Mouse (Mus musculus) forebrain, embryonic 15.5 days (tissue): ENCODE results near the gene Scimp. TPM values are rescaled to one million over a fixed set of nuclear protein-coding genes. Genes with fewer than 3 reads are reported as not detected.

Source experiments
- ATAC-seq: fragments of 200-750 bp; cut with Nextera tagmentation; replicated peaks from 2 replicates; pipeline ENCODE4 v1.8.0; 2017; ENCODE audit warnings: mild to moderate bottlenecking, moderate TSS enrichment, moderate library complexity
- H3K27ac ChIP-seq: fragments of 300-500 bp; sonication (generic); replicated peaks from 2 replicates; pipeline ENCODE4 v1.5.1; 2015; ENCODE audit warnings: mild to moderate bottlenecking, inconsistent platforms
- H3K27me3 ChIP-seq: fragments of 300-500 bp; sonication (generic); 2 replicates; pipeline ENCODE4 v1.6.1; 2015; ENCODE audit warnings: inconsistent platforms
- H3K36me3 ChIP-seq: fragments of 300-500 bp; sonication (generic); 2 replicates; pipeline ENCODE4 v1.6.1; 2015; ENCODE audit warnings: mild to moderate bottlenecking, inconsistent platforms
- H3K4me1 ChIP-seq: fragments of 300-500 bp; sonication (generic); 2 replicates; pipeline ENCODE4 v1.6.1; 2015; ENCODE audit warnings: inconsistent platforms
- H3K4me2 ChIP-seq: fragments of 300-500 bp; sonication (generic); replicated peaks from 2 replicates; pipeline ENCODE4 v1.6.1; 2015; ENCODE audit warnings: mild to moderate bottlenecking, inconsistent platforms
- H3K4me3 ChIP-seq: fragments of 300-500 bp; sonication (generic); 2 replicates; pipeline ENCODE4 v1.5.1; 2015; ENCODE audit warnings: mild to moderate bottlenecking, inconsistent platforms
- H3K9ac ChIP-seq: fragments of 300-500 bp; sonication (generic); replicated peaks from 2 replicates; pipeline ENCODE4 v1.6.1; 2015; ENCODE audit warnings: mild to moderate bottlenecking, inconsistent platforms
- H3K9me3 ChIP-seq: fragments of 300-500 bp; sonication (generic); 2 replicates; pipeline ENCODE4 v1.6.1; 2016; ENCODE audit warnings: inconsistent platforms
- WGBS: fragments of 180-500 bp; shearing (Covaris S2); methylation state at CpG from one replicate; pipeline ENCODE4 v1.1.7; 2015; ENCODE audit warnings: mixed read lengths; 5-methylcytosine and 5-hydroxymethylcytosine counted together
- polyA plus RNA-seq: library from polyadenylated mRNA; unstranded; fragments of >200 nt; fragmentation: Nextera tagmentation; extraction: Ambion mirVana; gene quantifications from 2 replicates; pipeline ENCODE4 v1.2.1, GENCODE M21; 2015

Gene Scimp
- polyA plus RNA-seq, 1 experiment from 2014 or later, result not detected

DNA sequence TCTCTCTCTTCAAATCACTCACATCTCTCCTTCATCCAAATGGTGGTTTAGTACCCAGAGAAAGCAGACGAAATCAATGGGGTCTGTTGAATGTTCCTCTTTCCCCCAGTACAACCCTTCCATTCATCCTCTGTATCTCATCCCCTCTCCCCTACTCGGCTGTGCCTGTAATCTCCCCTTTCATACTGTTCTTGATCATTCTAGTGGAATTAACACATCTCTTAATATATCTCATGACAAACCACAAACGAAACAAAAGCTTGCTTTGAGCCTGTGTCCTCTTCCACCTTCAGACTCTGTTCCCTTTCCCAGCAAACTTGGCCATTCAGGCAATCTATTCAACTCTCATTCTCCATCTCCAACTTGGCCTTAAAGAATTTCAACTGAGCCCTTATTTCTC is 18.8 kb upstream of the Scimp start:
- H3K4me2 ChIP-seq, result no peak overlapping the region
- no peak overlapping the region for H3K9ac ChIP-seq
- no peaks in the 10 kb centered on the region for H3K4me1 ChIP-seq
- no peaks in the 10 kb centered on the region for H3K9me3 ChIP-seq
- no peak overlapping the region for H3K27ac ChIP-seq
- no peak overlapping the region for H3K4me3 ChIP-seq
- no peak for ATAC-seq
- no peaks in the 10 kb centered on the region for H3K27me3 ChIP-seq
- WGBS, result 10% methylated on average over 3 of the region's 3 CpGs
- no peaks in the 10 kb centered on the region for H3K36me3 ChIP-seq

DNA sequence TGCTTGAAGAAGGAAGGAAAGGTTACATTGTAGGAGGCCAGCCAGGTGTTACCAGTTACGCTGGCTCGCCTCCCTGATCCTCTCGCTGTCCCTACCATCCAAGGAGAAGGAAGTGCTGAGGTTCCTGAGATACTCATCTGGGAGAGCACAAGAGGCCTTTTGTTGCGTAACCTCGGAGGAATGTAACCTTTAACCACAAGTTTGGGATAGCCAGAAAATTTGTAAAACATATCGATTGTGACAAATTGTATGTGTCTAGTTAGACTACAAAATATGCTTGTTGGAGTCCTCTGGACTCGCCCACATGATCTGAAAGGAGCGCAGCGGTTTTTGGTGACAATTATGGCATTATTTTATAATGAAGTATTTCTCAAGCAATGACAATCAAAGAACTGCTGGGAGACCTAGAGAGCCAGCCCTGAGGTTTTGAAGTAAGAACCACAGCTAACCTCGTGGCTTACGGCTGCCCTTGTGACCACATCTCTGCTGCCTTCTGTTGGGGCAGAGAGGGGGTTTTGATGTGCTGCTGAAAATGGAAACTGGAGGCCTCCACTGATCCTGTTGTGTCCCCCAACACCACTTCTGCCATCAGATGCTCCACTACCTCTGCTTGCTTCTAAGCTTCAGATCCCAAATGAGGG is 16.7 kb upstream of the Scimp start:
- H3K9ac ChIP-seq, result no peak overlapping the region
- no peaks in the 10 kb centered on the region for H3K9me3 ChIP-seq
- no peaks in the 10 kb centered on the region for H3K4me1 ChIP-seq
- H3K4me3 ChIP-seq, result no peak overlapping the region
- H3K36me3 ChIP-seq, result no peaks in the 10 kb centered on the region
- ATAC-seq, result no peak
- no peak overlapping the region for H3K4me2 ChIP-seq
- no peak overlapping the region for H3K27ac ChIP-seq
- H3K27me3 ChIP-seq, result no peaks in the 10 kb centered on the region
- 94% methylated on average over 11 of the region's 11 CpGs for WGBS

DNA sequence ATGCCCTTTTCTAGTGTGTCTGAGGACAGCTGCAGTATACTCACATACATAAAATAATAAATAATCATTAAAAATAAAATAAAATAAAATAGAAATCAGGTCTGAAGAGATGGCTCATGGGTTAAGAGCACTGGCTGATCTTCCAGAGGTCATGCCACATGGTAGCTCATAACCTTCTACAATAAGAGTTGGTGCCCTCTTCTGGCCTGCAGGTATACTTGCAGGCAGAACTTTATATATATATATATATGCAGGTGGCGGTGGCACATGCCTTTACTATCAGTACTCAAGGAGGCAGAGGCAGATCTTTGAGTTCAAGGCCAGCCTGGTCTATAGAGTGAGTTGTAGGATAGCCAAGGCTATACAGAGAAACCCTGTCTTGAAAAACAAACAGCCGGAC is 13.8 kb upstream of the Scimp start:
- ATAC-seq, result no peak
- Histone ChIP-seq H3K9me3 (no peaks in the 10 kb centered on the region), H3K4me3 (no peak overlapping the region), H3K9ac (no peak overlapping the region), H3K27ac (no peak overlapping the region), H3K36me3 (no peaks in the 10 kb centered on the region), H3K4me2 (no peak overlapping the region), H3K27me3 (no peaks in the 10 kb centered on the region), H3K4me1 (no peaks in the 10 kb centered on the region)
- WGBS, result 92% methylated on average over 2 of the region's 2 CpGs

DNA sequence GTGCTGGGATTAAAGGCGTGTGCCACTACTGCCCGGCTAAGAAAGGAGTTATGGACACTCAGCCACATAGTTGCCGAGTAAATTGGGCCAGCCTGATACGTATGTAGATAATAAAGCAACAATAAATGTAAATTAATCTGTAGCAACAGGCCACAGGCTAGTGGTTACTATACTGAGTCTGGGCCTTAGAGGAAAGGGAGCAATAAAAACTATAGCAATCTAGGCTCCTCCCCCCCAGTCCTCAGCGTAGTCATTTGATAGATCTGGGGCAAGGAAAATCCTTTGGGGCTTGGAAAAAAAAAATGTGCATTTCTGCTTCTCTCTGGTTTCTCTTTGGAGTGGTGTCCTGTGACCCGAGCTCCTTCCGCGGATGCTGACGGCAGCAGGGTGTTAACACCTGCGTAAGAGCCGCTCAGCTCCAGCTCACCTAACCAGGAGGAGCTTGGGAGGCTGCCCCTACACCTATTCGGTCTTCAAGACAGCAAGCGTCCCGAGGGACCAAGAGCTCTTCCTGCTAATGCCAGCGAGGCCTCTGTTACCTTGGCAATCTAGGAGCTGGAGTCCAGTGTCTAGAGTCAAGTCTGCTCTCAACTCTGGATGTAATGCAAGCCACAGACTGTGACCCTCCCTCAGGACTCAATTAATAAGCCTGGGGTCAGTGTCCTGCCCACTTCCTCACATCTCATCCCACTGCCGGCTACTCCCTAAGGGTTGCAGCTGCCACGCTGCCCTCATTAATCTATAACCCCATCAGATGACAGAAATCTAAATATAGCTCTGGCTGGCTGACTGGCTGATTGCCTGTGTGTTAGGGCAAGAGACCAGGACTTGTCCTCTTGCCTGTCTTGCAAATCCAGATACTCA is 9.6 kb upstream of the Scimp start:
- ATAC-seq, result no peak
- no peak overlapping the region for H3K27ac ChIP-seq
- no peak overlapping the region for H3K9ac ChIP-seq
- H3K4me2 ChIP-seq, result no peak overlapping the region
- no peaks in the 10 kb centered on the region for H3K9me3 ChIP-seq
- H3K36me3 ChIP-seq, result no peaks in the 10 kb centered on the region
- H3K27me3 ChIP-seq, result no peaks in the 10 kb centered on the region
- H3K4me3 ChIP-seq, result no peak overlapping the region
- no peaks in the 10 kb centered on the region for H3K4me1 ChIP-seq
- WGBS, result 72% methylated on average over 17 of the region's 17 CpGs

DNA sequence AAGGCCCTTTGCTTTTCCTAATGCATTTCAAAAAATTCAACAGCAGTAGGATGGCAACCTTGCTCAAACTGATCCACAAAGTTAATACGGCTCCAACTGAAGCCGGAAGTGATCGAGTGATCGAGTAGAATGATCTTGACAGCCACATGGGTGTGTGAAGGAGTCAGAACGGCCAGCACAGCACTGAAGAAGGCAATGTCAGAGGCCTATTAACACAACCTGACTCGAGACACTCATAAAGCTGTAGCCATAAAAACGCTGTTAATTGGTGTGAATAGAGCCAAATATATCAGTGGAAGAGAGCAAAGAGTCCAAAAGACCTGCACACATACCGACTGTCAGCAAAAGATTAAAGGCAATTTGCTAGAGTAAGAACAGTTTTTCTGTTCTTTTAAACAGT is 7.7 kb upstream of the Scimp start:
- Histone ChIP-seq H3K27me3 (no peaks in the 10 kb centered on the region), H3K27ac (no peak overlapping the region), H3K4me1 (no peaks in the 10 kb centered on the region), H3K4me3 (no peak overlapping the region), H3K4me2 (no peak overlapping the region), H3K9me3 (no peaks in the 10 kb centered on the region), H3K9ac (no peak overlapping the region), H3K36me3 (no peaks in the 10 kb centered on the region)
- ATAC-seq, result no peak
- 80% methylated on average over 8 of the region's 8 CpGs for WGBS

DNA sequence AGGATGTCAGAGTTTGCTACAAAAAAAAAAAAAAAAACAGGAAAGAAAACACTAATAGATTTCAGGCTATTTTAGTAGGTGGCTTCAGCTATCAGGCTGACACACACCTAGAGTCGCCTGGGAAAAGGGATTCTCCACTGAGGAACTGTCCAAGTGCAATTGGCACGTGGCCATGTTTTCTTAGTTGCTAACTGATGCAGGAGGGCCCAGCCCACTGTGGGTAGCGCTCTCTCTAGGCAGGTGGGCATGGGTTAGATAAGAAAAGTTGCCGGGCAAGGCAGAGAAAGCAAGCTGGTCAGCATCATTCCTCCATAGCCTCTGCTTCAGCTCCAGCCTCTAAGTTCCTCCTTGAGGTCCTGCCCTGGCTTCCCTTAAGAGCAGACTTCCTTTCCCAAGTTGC is 4.4 kb upstream of the Scimp start:
- 89% methylated on average over 4 of the region's 4 CpGs for WGBS

DNA sequence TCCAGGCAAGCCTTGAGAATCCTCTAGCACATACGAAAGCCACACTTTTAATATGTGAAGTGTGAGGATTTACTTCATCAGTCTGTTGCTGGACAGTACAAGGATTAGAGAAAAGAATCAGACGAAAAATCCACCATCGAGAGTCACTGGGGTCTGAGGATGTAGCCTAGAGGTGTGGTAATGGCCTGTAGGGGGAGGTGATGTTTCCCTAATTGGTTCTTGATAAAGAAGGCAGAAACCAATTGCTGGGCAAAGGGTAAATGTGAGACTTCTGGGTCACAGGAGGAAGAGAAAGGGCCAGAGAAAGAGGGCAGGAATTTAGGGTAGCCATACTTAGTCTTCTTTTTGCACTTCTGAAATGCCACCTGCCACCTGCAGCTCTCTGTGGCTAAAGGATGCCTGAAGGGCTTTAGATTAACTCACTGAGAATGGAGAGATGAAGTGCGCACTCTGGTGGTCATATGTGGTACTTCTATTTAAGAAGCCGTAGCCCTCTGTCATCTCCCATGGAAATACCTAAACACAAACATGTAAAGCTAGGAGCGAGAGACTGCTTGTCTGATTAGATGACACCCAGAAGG is 3.2 kb upstream of the Scimp start:
- H3K4me3 ChIP-seq, result no peak overlapping the region
- no peaks in the 10 kb centered on the region for H3K4me1 ChIP-seq
- no peak overlapping the region for H3K4me2 ChIP-seq
- H3K9me3 ChIP-seq, result no peaks in the 10 kb centered on the region
- no peaks in the 10 kb centered on the region for H3K36me3 ChIP-seq
- 28% methylated on average over 6 of the region's 6 CpGs for WGBS
- no peak overlapping the region for H3K9ac ChIP-seq
- ATAC-seq, result no peak
- H3K27me3 ChIP-seq, result no peaks in the 10 kb centered on the region
- H3K27ac ChIP-seq, result no peak overlapping the region

More for the DNA sequence above, 4.4 kb upstream of the Scimp start:
- Histone ChIP-seq H3K9ac (no peak overlapping the region), H3K27me3 (no peaks in the 10 kb centered on the region), H3K9me3 (no peaks in the 10 kb centered on the region), H3K36me3 (no peaks in the 10 kb centered on the region), H3K4me3 (no peak overlapping the region), H3K27ac (no peak overlapping the region), H3K4me2 (no peak overlapping the region), H3K4me1 (no peaks in the 10 kb centered on the region)
- no peak for ATAC-seq

DNA sequence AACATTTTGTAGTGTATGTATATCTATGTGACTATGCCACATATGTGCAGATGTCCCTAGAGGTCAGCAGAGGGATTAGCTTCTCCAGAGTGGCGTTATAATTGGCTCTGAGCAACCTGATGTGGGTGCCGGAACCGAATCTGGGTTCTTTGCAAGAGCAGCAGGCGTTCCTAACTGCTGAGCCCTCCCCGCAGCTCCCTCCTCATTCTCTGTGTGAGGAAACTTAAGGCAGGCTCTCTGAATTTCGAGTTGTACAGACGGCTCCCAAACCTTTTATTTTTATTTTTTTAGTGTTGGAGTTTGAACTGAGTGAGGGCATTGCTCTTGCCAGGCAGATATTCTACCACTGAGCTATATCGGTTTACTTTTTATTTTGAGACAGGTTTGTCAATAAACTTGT is 2.7 kb upstream of the Scimp start:
- 82% methylated on average over 8 of the region's 8 CpGs for WGBS
- H3K4me1 ChIP-seq, result no peaks in the 10 kb centered on the region
- no peaks in the 10 kb centered on the region for H3K27me3 ChIP-seq
- H3K27ac ChIP-seq, result no peak overlapping the region
- H3K4me2 ChIP-seq, result no peak overlapping the region
- no peaks in the 10 kb centered on the region for H3K36me3 ChIP-seq
- no peak overlapping the region for H3K4me3 ChIP-seq
- ATAC-seq, result no peak
- H3K9ac ChIP-seq, result no peak overlapping the region
- no peaks in the 10 kb centered on the region for H3K9me3 ChIP-seq

DNA sequence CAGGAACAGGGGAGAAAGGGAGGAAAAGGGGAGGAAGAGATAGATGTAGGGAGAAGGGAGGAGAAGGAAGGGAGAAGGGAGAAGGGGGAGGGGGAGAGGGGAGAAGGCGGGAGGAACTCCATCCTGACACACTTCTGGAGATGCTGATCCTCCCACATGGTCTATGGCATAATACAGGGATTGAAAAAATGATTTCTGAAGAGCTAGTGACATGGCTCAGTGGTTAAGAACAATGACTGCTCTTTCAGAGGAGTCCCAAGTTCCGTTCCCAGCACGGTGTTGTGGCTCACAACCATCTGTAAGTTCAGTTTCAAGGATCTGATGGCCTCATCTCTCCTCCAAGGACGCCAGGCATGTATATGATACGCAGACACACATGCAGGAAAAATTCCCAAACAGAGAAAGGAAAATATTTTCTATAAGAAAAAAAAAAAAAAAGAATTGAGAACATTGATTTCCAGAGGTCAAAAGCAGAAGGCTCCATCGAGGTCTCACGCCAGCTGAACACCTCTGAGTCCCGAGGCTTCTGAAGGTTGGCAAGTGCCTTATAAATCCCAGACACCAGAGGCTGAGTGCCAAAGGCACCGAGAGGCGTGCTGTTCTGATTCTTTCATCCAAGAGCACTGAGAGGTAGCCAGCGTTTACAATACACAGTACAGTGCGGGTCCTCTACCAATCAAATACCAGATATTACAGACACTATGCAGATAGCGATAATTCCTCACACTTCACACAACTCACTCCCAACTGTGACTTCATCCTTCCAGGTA is 730 bp downstream of the Scimp start:
- no peaks in the 10 kb centered on the region for H3K36me3 ChIP-seq
- H3K9me3 ChIP-seq, result no peaks in the 10 kb centered on the region
- H3K9ac ChIP-seq, result no peak overlapping the region
- H3K27ac ChIP-seq, result no peak overlapping the region
- no peak overlapping the region for H3K4me3 ChIP-seq
- no peaks in the 10 kb centered on the region for H3K27me3 ChIP-seq
- 64% methylated on average over 13 of the region's 13 CpGs for WGBS
- H3K4me1 ChIP-seq, result no peaks in the 10 kb centered on the region
- no peak for ATAC-seq
- no peak overlapping the region for H3K4me2 ChIP-seq

DNA sequence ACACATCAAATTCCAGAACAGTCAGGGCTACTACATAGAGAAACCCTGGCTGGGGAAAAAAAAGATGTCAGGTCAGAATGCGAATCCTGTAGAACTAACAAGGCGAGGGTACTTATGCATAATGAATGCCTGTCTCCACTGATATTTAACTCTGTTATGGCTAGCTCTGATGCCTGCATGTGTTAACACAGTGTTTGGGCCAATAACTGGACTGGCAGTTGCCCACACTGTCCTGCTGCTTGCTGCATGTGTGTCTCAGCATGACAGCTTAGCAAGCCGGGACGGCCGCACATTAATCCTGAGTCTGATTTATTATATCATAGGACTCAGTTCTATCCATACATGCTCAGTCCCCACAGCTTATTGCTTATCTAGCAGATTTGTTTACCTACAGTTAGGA is 1.3 kb downstream of the Scimp start:
- Histone ChIP-seq H3K4me1 (no peaks in the 10 kb centered on the region), H3K4me3 (no peak overlapping the region), H3K36me3 (no peaks in the 10 kb centered on the region), H3K9ac (no peak overlapping the region), H3K4me2 (no peak overlapping the region), H3K27ac (no peak overlapping the region), H3K27me3 (no peaks in the 10 kb centered on the region), H3K9me3 (no peaks in the 10 kb centered on the region)
- ATAC-seq, result no peak
- WGBS, result 87% methylated on average over 5 of the region's 5 CpGs

DNA sequence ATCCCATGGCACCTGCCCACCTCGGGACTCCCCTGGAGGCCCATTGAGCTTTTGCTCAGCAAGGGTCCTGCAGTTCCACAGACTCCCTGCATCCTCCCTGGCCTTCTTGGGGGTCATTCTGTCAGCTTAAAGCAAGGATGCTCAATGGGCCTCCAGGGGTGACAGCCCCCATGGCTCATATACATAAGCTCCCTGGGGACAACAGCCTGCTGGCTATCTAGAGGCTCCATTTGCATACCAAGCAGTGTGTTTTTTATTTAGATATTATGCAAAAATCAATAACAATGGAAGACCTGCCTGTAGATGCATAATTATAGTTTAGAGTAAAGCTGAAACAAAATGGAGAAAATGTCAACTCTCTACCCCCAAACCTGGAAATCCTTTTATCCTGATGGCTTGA is 3.4 kb downstream of the Scimp start:
- H3K9me3 ChIP-seq, result no peaks in the 10 kb centered on the region
- no peaks in the 10 kb centered on the region for H3K36me3 ChIP-seq
- no peak overlapping the region for H3K9ac ChIP-seq
- H3K4me3 ChIP-seq, result no peak overlapping the region
- 33% methylated on average over 1 of the region's 1 CpGs for WGBS
- H3K4me2 ChIP-seq, result no peak overlapping the region
- ATAC-seq, result no peak
- H3K4me1 ChIP-seq, result no peaks in the 10 kb centered on the region
- no peak overlapping the region for H3K27ac ChIP-seq
- H3K27me3 ChIP-seq, result no peaks in the 10 kb centered on the region

DNA sequence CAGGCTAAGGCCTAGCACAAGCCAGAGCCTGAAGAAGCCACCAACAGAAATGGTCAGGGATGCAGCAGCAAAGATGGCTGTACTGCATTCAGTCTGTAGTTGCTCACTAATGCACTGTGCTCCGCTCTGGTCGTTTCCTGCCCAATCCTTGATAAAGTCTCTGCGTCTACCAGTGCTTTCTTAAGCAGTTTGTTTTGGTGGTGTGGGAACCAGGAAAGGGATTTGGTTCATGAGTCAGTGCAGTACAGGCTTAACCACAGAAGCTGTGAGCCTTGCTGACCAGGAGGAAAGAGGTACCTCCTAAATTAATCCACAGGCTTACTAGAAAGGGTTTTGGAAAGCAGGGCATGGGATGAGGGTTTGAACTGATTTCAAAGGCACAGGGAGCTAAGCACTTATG is 4.3 kb downstream of the Scimp start:
- Histone ChIP-seq H3K9ac (no peak overlapping the region), H3K4me2 (no peak overlapping the region), H3K27me3 (no peaks in the 10 kb centered on the region), H3K27ac (no peak overlapping the region), H3K4me3 (no peak overlapping the region), H3K36me3 (no peaks in the 10 kb centered on the region), H3K9me3 (no peaks in the 10 kb centered on the region), H3K4me1 (no peaks in the 10 kb centered on the region)
- ATAC-seq, result no peak
- 78% methylated on average over 3 of the region's 3 CpGs for WGBS
